Mouse (Mus musculus): ENCODE results near the gene Tmprss11c. TPM values are rescaled to one million over a fixed set of nuclear protein-coding genes. Genes with fewer than 3 reads are reported as not detected.
A peak's percentile ranks its signal among the peaks of the same experiment; 100 is the strongest.
"Not testable (repeated sequence)": the region's sequence is repeated elsewhere in the genome, so short reads cannot be mapped to it uniquely, and the experiment has no call there.

Tmprss11c gene
- total RNA-seq (2021) = not detected

DNA sequence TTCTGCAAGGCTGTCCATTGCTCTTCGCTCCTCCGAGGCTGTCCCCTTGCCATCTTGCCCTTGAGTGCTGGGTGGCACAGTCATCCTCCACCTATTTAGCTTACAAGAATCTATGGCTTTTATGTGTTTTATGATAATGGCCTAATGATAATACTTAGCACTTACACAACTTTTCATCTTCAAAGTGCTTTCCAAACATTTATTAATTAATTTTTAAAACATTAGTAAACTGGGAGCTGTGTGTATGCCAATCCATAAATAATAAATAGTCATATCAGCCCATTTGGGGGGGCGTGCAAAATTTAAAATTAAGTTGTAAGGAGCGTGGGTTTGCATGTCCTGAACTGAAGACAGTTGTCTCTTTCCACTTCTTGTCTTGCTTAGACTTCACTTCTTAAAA lies at the start of gene Tmprss11c:
TSS of gene Tmprss11c (minus strand) at position 101 of the 400 bp plus-strand sequence.
- no peak for DNase-seq
- intact Hi-C loops (cut with DNase I) = no loop called here

DNA sequence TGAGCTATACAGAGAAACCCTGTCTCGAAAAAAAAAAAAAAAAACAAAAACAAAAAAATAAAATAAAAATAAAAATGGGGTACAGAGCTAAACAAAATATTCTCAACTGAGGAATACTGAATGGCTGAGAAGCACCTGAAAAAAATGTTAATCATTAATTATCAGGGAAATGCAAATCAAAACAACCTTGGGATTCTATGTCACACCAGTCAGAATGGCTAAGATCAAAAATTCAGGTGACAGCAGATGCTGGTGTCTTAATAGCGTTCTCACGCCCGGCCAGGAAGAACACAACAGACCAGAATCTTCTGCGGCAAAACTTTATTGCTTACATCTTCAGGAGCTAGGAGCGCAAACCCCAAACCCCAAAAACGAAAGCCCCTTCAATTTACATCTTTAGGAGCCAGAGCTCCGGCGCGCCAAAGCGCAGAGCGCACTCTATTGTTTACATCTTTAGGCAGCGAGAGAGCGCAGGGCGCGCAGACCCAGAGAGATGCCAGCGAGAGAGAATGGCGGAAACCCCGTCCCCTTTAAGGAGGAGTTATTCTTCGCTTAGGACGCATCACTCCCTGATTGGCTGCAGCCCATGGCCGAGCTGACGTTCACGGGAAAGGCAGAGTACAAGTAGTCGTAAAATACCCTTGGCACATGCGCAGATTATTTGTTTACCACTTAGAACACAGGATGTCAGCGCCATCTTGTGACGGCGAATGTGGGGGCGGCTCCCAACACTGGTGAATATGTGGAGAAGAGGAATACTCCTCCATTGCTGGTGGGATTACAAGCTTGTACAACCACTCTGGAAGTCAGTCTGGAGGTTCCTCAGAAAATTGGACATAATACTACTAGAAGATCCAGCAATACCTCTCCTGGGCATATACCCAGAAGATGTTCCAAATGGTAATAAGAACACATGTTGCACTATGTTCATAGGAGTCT lies 29.2 kb upstream of the Tmprss11c start:
- DNase-seq; intact Hi-C loops (cut with DNase I): not testable (repeated sequence)

DNA sequence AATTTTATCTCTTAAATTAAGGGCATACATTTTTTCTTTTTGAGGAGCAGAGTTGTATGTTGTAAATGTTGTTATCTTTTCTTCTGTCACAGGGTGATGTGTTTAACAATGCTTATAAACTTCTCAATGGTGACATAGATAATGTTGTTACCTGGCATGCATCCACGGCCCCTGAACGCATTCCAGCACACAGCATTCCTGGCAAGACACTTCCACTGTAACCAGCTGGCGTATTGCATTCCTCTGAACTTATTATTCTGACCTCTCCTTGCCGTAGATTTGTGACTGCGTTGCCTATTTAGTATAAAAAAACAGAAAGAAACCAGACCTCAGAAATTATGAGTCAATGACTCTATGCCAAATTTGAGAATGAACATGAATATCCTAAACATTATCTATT lies 17.0 kb upstream of the Tmprss11c start:
- DNase-seq = peak; percentile 3 to 15
- intact Hi-C loops (cut with DNase I) = no loop called here

DNA sequence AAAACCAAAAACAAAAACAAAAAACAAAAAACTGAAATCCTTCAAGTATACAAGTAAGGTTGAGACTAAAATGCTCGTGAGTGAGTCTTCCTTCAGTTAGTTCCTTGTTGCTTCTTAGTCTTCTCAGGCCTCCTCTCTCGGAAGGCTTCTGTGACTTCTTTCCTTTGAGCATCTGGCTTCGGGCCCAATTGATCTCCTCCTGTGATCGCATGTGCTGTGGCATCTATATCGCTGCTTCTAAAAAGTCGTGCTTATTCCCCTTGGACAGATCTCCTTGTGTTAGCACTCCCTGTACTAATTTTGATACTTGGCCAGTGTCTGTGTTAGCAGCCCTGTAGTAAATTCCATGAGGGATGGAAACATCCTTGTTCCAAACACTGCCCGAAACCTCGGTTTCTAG lies 14.8 kb upstream of the Tmprss11c start:
- intact Hi-C loops (cut with DNase I) = no loop called here
- no peak for DNase-seq

DNA sequence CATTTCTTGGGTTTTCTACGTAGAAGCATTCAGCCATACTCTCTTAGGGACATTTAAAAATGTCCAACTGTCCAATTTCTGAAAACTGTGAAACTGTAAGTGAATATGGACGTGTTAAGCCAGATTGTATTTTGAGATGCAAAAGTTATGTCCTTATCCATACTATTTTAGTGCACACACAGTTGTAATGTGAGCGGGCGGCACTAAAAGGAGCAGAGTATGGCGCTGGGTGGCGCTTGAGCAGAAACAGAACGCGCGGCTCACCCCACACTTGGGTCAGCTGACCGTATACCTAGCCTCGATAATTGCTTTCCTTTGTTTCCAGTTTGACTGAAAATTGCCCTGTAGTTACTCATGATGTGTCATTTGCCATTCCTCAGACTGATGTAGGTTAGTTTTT lies 42.5 kb downstream of the Tmprss11c start:
- intact Hi-C loops (cut with DNase I) = no loop called here
- DNase-seq = no peak

DNA sequence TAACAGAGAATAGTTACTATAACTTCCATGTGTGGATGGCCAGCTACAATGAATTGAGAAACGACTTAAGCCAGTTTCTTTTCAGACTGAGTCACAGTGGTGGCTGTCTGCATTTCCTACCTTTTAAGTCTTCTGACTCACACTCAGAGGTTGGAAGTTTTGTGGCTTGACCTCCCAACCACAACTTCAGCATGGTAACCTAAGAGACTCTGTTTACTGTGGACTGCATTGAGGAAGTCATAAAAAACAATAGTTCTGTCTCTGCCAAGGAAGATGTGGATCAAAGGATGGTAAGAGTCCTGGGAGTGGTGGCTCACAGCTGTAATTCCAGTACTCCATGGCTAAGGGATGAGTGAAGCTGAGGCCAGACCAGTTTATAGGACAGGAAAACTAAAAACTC lies 44.2 kb downstream of the Tmprss11c start:
- intact Hi-C loops (cut with DNase I) = no loop called here

DNA sequence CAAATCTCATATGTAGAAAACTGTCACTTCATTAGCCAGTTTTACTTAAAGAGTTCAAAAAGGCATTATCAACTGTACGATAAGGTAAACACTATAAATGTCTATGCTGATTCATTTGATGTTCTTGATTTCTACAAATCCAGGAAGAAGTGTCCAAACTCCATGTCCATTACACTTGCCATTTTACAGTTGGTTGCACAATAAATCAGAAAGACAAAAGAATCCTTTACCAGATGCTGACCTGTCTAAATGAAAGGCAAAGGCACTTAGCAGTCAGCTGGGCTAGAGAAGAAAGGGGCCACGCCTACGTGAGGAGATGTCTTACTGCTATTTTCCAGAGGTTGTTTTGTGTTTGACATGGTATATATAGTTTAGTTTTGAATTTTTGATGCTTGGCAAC lies 44.8 kb downstream of the Tmprss11c start:
- intact Hi-C loops (cut with DNase I) = no loop called here

More for the DNA sequence above, 44.2 kb downstream of the Tmprss11c start:
- no peak for DNase-seq

DNA sequence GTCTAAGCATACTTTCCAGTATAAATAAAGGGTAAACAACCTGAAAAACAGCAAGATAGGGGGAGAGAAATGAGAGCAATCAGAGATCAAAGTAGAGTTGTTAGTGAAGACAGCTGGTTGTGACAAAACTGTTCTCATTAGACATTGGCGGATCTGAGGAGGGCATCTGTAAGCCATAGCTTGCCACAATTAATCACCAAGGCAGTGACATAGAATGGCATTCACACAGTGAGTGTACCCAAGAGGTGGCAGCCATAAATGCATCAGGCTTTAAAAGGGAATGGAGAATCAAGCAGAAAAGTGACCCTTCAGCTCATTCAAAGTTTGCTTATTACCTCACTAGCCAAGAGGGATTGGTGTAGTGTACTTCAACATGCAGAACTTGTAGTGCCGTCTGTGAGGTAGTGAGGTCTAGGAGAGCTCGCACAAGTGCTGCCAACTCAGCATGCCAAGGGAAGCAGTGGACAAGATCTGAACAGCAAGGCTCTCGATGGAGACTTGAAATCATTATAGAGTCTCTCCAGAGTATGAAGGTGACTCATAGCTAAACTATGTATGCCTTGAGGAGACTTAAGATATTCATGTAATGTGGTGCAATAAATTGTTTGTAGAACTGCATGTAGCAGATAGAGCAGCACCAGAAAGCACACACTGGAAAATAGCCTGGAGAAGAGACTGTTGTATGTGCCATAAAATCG lies 61.8 kb downstream of the Tmprss11c start:
- no peak for DNase-seq
- intact Hi-C loops (cut with DNase I) = no loop called here

More for the DNA sequence above, 44.8 kb downstream of the Tmprss11c start:
- DNase-seq = no peak

DNA sequence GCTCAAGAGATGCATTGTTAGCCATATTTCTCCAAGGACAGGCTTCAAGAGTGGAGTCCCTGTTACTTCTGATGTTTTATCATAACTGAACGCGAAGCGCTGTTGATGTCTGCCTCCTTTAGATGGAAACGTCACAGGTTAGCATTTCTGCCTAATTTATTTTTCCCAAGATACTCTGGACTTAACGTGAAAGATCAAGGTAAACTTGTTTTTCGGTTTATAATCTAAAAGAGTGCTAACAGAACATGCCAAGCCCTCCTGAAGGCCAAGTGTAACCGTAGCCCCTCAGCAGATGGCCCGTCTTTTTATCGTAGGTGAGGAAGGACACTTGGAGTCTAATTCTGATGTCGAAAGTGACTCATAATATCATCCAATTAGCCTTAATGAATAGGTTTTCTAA lies 91.3 kb downstream of the Tmprss11c start, which contains the start of gene Gnrhr:
TSS of gene Gnrhr (minus strand) at position 101 of the 400 bp plus-strand sequence.
- no peak for DNase-seq
- intact Hi-C loops (cut with DNase I) = loop anchor here (10.0 kb wide), 1 partner anchor 447 kb away; no protein-coding TSS in a partner anchor

DNA sequence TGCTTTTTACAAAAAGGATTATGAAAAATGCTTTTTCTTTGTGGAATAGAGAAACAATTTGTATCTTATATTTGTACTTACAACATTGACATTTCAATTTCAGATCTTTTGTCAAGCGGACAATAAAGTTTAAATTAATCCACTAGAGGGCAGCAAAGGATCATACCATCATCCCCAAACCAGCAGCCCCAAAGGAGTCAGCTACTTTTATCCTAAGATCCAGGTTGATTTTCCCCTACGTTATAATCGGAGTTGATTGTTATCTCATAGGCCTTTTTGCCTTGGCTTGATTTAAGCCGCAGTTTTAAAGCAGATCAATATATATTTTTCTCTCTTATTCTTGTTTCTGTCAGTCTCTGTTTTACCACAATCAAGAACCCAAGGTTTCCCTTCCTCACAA lies 97.8 kb downstream of the Tmprss11c start:
- intact Hi-C loops (cut with DNase I) = loop anchor here (1.0 to 10.0 kb wide), 3 partner anchors 124 to 453 kb away; partner anchors contain the start of gene Cenpc1
- DNase-seq = no peak

DNA sequence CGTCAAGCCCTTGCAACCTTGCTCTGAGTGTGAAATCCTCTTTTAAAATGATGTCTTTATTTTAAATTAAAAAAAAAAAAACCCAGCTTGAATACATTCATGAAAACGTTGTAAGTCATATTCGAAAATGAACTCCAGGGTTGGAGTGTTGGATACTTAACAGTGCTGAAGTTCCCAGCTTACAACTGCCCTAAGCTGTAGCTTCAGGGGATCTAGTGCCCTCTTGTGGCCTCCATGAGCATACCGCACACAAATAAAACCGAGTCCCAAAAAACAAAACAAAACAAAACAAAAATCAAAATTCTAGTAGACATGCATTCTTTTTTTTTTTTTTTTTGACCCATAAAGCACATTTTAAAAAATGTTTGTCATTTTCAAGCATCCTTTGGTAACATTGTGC lies 98.3 kb downstream of the Tmprss11c start:
- DNase-seq = peak; percentile 18 to 42
- intact Hi-C loops (cut with DNase I) = loop anchor here (1.0 to 10.0 kb wide), 3 partner anchors 123 to 454 kb away; partner anchors contain the start of gene Cenpc1

DNA sequence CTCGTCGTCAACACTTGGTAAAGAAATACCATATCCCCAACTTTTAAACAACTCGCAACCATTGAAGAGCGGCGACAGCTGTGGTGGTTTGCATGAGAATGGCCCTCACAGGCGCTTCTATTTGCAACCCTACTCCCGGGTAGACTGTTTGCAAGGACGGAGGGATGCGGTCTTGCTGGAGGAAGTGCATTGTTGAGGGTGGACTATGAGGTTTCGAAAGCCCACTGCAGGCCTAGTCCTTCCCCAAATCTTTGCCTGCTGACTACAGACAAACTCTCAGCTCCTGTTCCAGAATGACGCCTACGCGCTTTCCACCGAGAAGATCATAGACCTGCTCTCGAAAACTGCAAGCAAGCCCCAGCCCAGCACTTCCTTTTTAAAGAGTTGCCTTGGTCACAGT lies 98.8 kb downstream of the Tmprss11c start:
- no peak for DNase-seq
- intact Hi-C loops (cut with DNase I) = loop anchor here (5.0 to 10.0 kb wide), 2 partner anchors 123 to 455 kb away; partner anchors contain the start of gene Cenpc1

DNA sequence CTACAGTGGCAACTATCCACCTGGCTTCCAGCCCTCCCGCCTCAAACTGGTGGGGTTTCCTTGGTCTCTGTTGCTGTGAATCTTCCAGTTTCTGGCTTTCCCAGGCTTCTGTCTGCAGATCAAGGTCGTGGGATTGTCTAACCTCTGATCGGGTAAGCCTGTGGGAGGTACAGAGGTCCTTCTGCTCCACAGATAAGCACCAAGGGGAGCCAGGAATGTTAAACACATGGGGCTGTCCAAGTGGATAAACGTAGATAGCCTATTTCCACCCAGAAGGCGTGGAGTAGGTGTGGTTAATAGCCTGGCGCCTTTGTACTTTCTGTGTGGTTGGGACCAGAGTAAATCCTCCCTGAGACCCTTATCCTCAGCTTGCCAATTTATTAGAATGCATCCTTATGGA lies 101.7 kb downstream of the Tmprss11c start:
- intact Hi-C loops (cut with DNase I) = no loop called here
- DNase-seq = no peak

Other genes with a start within 250 kb of the Tmprss11c start
- gene Cenpc1, start 223.7 kb downstream of the Tmprss11c start, total RNA-seq (2021) = 1 to 10 TPM; 5.3 to 5.4 TPM
- gene Stap1, start 217.6 kb downstream of the Tmprss11c start, total RNA-seq (2021) = under 1 TPM; 0.14 to 0.76 TPM
- 1 to 10 TPM; 6.7 to 7.3 TPM for gene Uba6, start 116.5 kb downstream of the Tmprss11c start, total RNA-seq (2021)
- under 1 TPM; 0.22 to 0.84 TPM for gene Gnrhr, start 91.4 kb downstream of the Tmprss11c start, total RNA-seq (2021)
- gene Tmprss11d, start 84.1 kb upstream of the Tmprss11c start, total RNA-seq (2021) = not detected
- gene Tmprss11a, start 179.7 kb upstream of the Tmprss11c start, total RNA-seq (2021) = not detected
- not detected for gene Tmprss11g, start 229.3 kb upstream of the Tmprss11c start, total RNA-seq (2021)

All from heart, postnatal 36 days (tissue).